Mouse (Mus musculus): ENCODE data around the gene Syn3.

DNA sequence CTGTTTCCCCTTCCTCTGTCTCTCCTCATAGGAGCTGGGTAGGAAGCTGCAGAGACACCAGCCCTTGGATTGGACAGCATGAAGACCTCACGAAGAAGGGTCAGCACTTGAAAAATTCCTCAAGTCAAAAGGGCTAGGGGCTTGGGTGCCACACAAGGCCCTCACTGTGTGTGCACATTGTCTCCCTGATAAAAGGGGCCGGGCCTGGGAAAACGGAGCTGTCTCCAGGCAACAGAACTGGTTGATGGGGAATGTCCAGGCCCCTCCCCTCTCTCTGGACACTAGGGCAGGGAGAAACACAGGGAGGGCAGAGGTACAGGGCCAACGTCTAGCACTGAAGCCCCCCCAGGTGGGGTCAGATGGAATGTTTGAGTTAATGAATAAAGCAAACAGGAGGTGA lies 41.5 kb downstream of the Syn3 start:
- no peak for TF ChIP-seq FLI1 (IDR thresholded peaks at IDR 0.05; ENCODE audit: low read length)
- no peak for TF ChIP-seq GATA1 (IDR thresholded peaks at IDR 0.05; ENCODE audit: borderline replicate concordance, low read length)
